Mouse (Mus musculus): Measurements from ENCODE around the gene Gm9611. TPM values are rescaled to one million over a fixed set of nuclear protein-coding genes. Genes with fewer than 3 reads are reported as not detected.
"Not testable (repeated sequence)": the region's sequence is repeated elsewhere in the genome, so short reads cannot be mapped to it uniquely, and the experiment has no call there.

Gm9611 gene
- not detected in 2 replicates for polyA plus RNA-seq (2014; fragmentation: Nextera tagmentation; extraction: Ambion mirVana)

DNA sequence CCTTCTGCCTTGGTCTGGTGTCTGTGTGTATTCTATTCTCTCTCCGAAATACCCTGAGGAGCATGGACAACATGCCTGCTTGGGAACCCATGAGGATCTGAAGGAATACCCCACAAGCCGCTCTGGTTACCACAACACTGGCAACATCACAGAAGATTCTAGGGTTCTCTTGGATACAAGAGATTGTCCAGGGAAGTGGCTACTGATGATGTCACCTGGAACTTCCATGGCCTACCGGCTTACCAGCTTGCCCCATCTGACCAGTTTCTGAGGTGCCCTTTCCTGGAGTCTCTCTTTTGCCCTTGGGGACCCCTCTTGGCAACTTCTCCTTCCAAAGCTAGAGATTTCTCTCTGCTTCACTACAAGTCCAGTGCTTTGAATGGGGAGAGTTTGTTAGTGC lies at the start of gene Gm9611:
TSS of gene Gm9611 (minus strand) at position 101 of the 400 bp plus-strand sequence.
- H3K9ac ChIP-seq; H3K4me3 ChIP-seq (replicated peaks; ENCODE audit: low read length); H3K36me3 ChIP-seq (replicated peaks; ENCODE audit: control insufficient read depth, insufficient read depth); H3K9me3 ChIP-seq (ENCODE audit: control insufficient read depth, low read length); ATAC-seq (ENCODE audit: low FRiP score); H3K27ac ChIP-seq; H3K4me1 ChIP-seq (replicated peaks; ENCODE audit: control insufficient read depth, insufficient read depth, low read length); H3K27me3 ChIP-seq (ENCODE audit: control insufficient read depth, insufficient read depth, low read length); H3K4me2 ChIP-seq (replicated peaks); DNase-seq (ENCODE audit: low spot score): not testable (repeated sequence)
- WGBS: 100% methylated on average over 1 of the region's 3 CpGs

DNA sequence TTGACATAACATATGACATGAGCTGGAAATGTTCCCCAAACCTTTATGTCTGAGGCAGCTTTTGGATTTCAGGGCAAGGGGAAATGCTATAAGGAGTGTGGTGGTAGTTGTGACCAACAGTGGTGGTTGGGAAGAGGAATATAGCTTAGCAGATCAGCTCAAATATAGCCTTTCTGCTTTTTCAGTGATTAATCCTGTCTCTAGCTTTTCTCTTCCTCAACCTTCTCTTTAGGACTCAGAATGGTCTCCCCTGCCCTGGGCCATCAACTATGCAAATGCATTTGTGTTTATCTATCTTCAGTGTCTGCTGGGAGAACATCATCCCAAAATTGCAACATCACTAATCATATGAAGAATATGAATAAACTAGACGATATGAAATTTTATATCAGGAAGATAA lies 12.8 kb upstream of the Gm9611 start, which contains the start of gene Gm7995:
TSS of gene Gm7995 (plus strand) at position 301 of the 400 bp plus-strand sequence.
- not testable (repeated sequence) for H3K27me3 ChIP-seq (ENCODE audit: control insufficient read depth, insufficient read depth, low read length); H3K9me3 ChIP-seq (ENCODE audit: control insufficient read depth, low read length); H3K27ac ChIP-seq; ATAC-seq (ENCODE audit: low FRiP score); H3K4me1 ChIP-seq (replicated peaks; ENCODE audit: control insufficient read depth, insufficient read depth, low read length); DNase-seq (ENCODE audit: low spot score); H3K4me2 ChIP-seq (replicated peaks); H3K4me3 ChIP-seq (replicated peaks; ENCODE audit: low read length); H3K9ac ChIP-seq; H3K36me3 ChIP-seq (replicated peaks; ENCODE audit: control insufficient read depth, insufficient read depth)
- WGBS: no CpG with 5 or more reads among the region's 1 CpGs

DNA sequence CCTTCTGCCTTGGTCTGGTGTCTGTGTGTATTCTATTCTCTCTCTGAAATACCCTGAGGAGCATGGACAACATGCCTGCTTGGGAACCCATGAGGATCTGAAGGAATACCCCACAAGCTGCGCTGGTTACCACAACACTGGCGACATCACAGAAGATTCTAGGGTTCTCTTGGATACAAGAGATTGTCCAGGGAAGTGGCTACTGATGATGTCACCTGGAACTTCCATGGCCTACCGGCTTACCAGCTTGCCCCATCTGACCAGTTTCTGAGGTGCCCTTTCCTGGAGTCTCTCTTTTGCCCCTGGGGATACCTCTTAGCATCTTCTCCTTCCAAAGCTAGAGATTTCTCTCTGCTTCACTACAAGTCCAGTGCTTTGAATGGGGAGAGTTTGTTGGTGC lies 37.2 kb downstream of the Gm9611 start, which contains the start of gene Gm17026:
TSS of gene Gm17026 (minus strand) at position 101 of the 400 bp plus-strand sequence.
- not testable (repeated sequence) for H3K4me3 ChIP-seq (replicated peaks; ENCODE audit: low read length); H3K4me1 ChIP-seq (replicated peaks; ENCODE audit: control insufficient read depth, insufficient read depth, low read length); H3K27me3 ChIP-seq (ENCODE audit: control insufficient read depth, insufficient read depth, low read length); ATAC-seq (ENCODE audit: low FRiP score); H3K27ac ChIP-seq; H3K9ac ChIP-seq; H3K36me3 ChIP-seq (replicated peaks; ENCODE audit: control insufficient read depth, insufficient read depth); H3K9me3 ChIP-seq (ENCODE audit: control insufficient read depth, low read length); DNase-seq (ENCODE audit: low spot score); H3K4me2 ChIP-seq (replicated peaks)
- WGBS: no CpG with 5 or more reads among the region's 3 CpGs

Small RNAs within 50 kb of the gene (microRNA-seq; reads per million reads assigned to microRNA genes)
- gene Gm25208 (not detected), gene Gm25892 (not detected)

Other genes with a start within 250 kb of the Gm9611 start
- not detected in 2 replicates for gene Gm7951, start 180.0 kb downstream of the Gm9611 start, polyA plus RNA-seq (2014; fragmentation: Nextera tagmentation; extraction: Ambion mirVana)
- not detected in 2 replicates for gene Gm17027, start 134.7 kb downstream of the Gm9611 start, polyA plus RNA-seq (2014; fragmentation: Nextera tagmentation; extraction: Ambion mirVana)
- not detected in 2 replicates for gene Gm3573, start 106.6 kb downstream of the Gm9611 start, polyA plus RNA-seq (2014; fragmentation: Nextera tagmentation; extraction: Ambion mirVana)
- not detected in 2 replicates for gene Gm17026, start 37.3 kb downstream of the Gm9611 start, polyA plus RNA-seq (2014; fragmentation: Nextera tagmentation; extraction: Ambion mirVana)
- gene Gm7995, start 12.9 kb upstream of the Gm9611 start, polyA plus RNA-seq (2014; fragmentation: Nextera tagmentation; extraction: Ambion mirVana): not detected in 2 replicates
- gene Gm8005, start 142.3 kb upstream of the Gm9611 start, polyA plus RNA-seq (2014; fragmentation: Nextera tagmentation; extraction: Ambion mirVana): not detected in 2 replicates
- gene Gm8011, start 166.5 kb upstream of the Gm9611 start, polyA plus RNA-seq (2014; fragmentation: Nextera tagmentation; extraction: Ambion mirVana): not detected in 2 replicates
- gene Gm8020, start 205.0 kb upstream of the Gm9611 start, polyA plus RNA-seq (2014; fragmentation: Nextera tagmentation; extraction: Ambion mirVana): not detected in 2 replicates
- gene Gm8024, start 226.9 kb upstream of the Gm9611 start, polyA plus RNA-seq (2014; fragmentation: Nextera tagmentation; extraction: Ambion mirVana): not detected in 2 replicates

Data from hindbrain, embryonic 14.5 days (tissue).